Mouse (Mus musculus) left cerebral cortex, postnatal 4 days (tissue): ENCODE results near the gene Chrna1. TPM values are rescaled to one million over a fixed set of nuclear protein-coding genes. Genes with fewer than 3 reads are reported as not detected.
"Not testable (repeated sequence)": the region's sequence is repeated elsewhere in the genome, so short reads cannot be mapped to it uniquely, and the experiment has no call there.

ENCODE experiments used
- DNase-seq: peaks from one replicate; pipeline ENCODE4 v3.0.0-alpha.2; 2022
- intact Hi-C: fragments of 180-260 bp; cut with DNase I; formaldehyde crosslinking; loops from one replicate; pipeline ENCODE4 v1.15.1; 2025
- total RNA-seq, 2 experiments: library from RNA; stranded (reverse); gene quantifications; 2 replicates each; pipeline ENCODE4 v1.2.3; 2021

Gene Chrna1
- total RNA-seq, 2 experiments from 2014 or later = 0.08 to 0.12 TPM

- DNase-seq = no peak
- intact Hi-C loops = no loop called here
These were observed 19.1 kb downstream of the Chrna1 start for GRCm38 (mm10) chr2:73560899-73561664.

GRCm38 (mm10) chr2:73560445-73560844 is 19.7 kb downstream of the Chrna1 start:
- no peak for DNase-seq
- intact Hi-C loops = no loop called here

- intact Hi-C loops = no loop called here
- DNase-seq = no peak
These were observed 22.2 kb downstream of the Chrna1 start for GRCm38 (mm10) chr2:73557956-73558355.

- DNase-seq, intact Hi-C loops: not testable (repeated sequence)
These were observed 23.1 kb downstream of the Chrna1 start for GRCm38 (mm10) chr2:73557061-73557460.

- DNase-seq = no peak
- intact Hi-C loops = loop anchor here (5.0 kb wide), 1 partner anchor 1108 kb away; no protein-coding TSS in a partner anchor
These were observed 25.7 kb downstream of the Chrna1 start for GRCm38 (mm10) chr2:73554389-73554788.

GRCm38 (mm10) chr2:73552926-73553325 is 27.2 kb downstream of the Chrna1 start:
- intact Hi-C loops = loop anchor here (5.0 kb wide), 1 partner anchor 1109 kb away; no protein-coding TSS in a partner anchor
- DNase-seq = no peak

GRCm38 (mm10) chr2:73550725-73551124 is 29.4 kb downstream of the Chrna1 start:
- DNase-seq = no peak
- intact Hi-C loops = loop anchor here (5.0 kb wide), 1 partner anchor 1112 kb away; no protein-coding TSS in a partner anchor

GRCm38 (mm10) chr2:73548542-73548941 is 31.6 kb downstream of the Chrna1 start:
- no peak for DNase-seq
- intact Hi-C loops = no loop called here

GRCm38 (mm10) chr2:73547256-73547655 is 32.9 kb downstream of the Chrna1 start:
- intact Hi-C loops = no loop called here
- DNase-seq = no peak

GRCm38 (mm10) chr2:73545556-73545955 is 34.6 kb downstream of the Chrna1 start:
- intact Hi-C loops = no loop called here
- DNase-seq = no peak

- intact Hi-C loops = no loop called here
- no peak for DNase-seq
These were observed 39.5 kb downstream of the Chrna1 start for GRCm38 (mm10) chr2:73540450-73541162.

GRCm38 (mm10) chr2:73539697-73540096 is 40.4 kb downstream of the Chrna1 start:
- no peak for DNase-seq
- intact Hi-C loops = no loop called here

GRCm38 (mm10) chr2:73539141-73539540 is 41.0 kb downstream of the Chrna1 start:
- DNase-seq = no peak

GRCm38 (mm10) chr2:73538590-73538989 is 41.5 kb downstream of the Chrna1 start:
- no peak for DNase-seq
- intact Hi-C loops = no loop called here

More at GRCm38 (mm10) chr2:73539141-73539540, 41.0 kb downstream of the Chrna1 start:
- intact Hi-C loops = no loop called here

GRCm38 (mm10) chr2:73536091-73536783 is 43.9 kb downstream of the Chrna1 start:
- intact Hi-C loops = no loop called here
- no peak for DNase-seq

GRCm38 (mm10) chr2:73534720-73535119 is 45.4 kb downstream of the Chrna1 start:
- no peak for DNase-seq
- intact Hi-C loops = no loop called here

GRCm38 (mm10) chr2:73530487-73530886 is 49.7 kb downstream of the Chrna1 start:
- intact Hi-C loops = no loop called here
- DNase-seq = no peak

GRCm38 (mm10) chr2:73529356-73530330 is 50.5 kb downstream of the Chrna1 start, which contains the start of gene Wipf1:
Gene Wipf1, minus strand, starts transcription at chr2:73529734.
- peak; percentile 82 for DNase-seq
- intact Hi-C loops = no loop called here

- intact Hi-C loops = no loop called here
- peak; percentile 29 for DNase-seq
These were observed 51.4 kb downstream of the Chrna1 start for GRCm38 (mm10) chr2:73528516-73529355.
